Mouse (Mus musculus): ENCODE data around the gene Ebf1.
"Not testable (repeated sequence)": the region's sequence is repeated elsewhere in the genome, so short reads cannot be mapped to it uniquely, and the experiment has no call there.

The Ebf1 gene

DNA sequence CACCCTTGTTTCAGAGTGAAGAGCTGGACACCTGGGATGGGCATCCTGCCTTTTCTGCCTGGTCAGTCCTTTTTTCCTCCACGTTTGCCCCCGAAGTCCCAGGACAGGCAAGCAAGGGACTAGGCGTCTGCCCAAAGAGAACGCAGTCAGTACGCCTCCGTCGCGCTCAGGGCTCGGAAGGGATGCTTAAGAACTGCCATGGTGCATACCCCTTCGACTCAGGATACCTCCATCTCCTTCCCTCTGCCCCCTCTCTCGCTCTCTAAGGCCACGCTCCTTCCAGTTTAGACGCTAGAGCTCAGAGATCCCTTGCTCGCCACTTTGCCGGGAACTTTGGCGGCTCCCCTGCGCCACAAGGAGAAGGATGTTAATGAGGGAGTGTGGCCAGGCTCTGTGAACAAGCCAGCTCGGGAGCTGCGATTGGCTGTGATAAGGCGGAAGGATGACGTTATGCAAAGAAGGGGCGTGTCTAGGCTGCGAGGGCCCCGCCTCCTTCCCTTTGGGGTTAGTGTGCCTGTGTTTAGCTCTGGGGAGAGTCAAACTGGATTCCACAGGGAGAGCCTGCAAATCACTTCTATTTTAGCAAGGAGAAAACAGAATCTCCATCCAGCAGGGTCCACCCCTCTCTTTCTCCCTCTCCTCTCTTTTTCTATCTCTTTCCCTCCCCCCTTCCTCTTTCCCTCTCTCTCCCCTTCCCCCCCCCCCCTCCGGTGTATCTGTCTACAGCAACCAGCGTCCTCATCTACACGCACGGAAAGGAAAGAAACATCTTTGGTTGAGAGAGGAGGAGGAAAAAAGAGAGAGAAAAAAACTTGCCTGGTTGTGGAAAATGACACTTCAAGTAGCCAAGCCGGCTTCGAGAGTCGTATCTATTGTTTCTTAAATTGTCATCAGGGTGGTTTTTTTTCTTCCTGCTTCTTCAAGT lies at the start of gene Ebf1:
Gene Ebf1, plus strand, starts transcription at position 530 of the 925 bp plus-strand sequence.
- DNase-seq (ENCODE audit: low spot score in 2 of 2), result peak; percentile 62 to 68

GRCm38 (mm10) chr11:44570336-44570735 lies 46.8 kb upstream of the Ebf1 start:
- DNase-seq (ENCODE audit: low spot score in 2 of 2), result not testable (repeated sequence)

GRCm38 (mm10) chr11:44572781-44573180 lies 44.3 kb upstream of the Ebf1 start:
- no peak for DNase-seq (ENCODE audit: low spot score in 2 of 2)

- DNase-seq (ENCODE audit: low spot score in 2 of 2), result no peak
Measured at GRCm38 (mm10) chr11:44573396-44573795, 43.7 kb upstream of the Ebf1 start.

GRCm38 (mm10) chr11:44574391-44574790 lies 42.7 kb upstream of the Ebf1 start:
- DNase-seq (ENCODE audit: low spot score in 2 of 2), result no peak

- no peak for DNase-seq (ENCODE audit: low spot score in 2 of 2)
Measured at GRCm38 (mm10) chr11:44574820-44575219, 42.3 kb upstream of the Ebf1 start.

GRCm38 (mm10) chr11:44577911-44578310 lies 39.2 kb upstream of the Ebf1 start:
- DNase-seq (ENCODE audit: low spot score in 2 of 2), result no peak

GRCm38 (mm10) chr11:44581277-44581683 lies 35.8 kb upstream of the Ebf1 start:
- DNase-seq (ENCODE audit: low spot score in 2 of 2), result no peak

GRCm38 (mm10) chr11:44586047-44586696 lies 30.9 kb upstream of the Ebf1 start:
- DNase-seq (ENCODE audit: low spot score in 2 of 2), result peak in 1 of 2 experiments; percentile 63

DNA sequence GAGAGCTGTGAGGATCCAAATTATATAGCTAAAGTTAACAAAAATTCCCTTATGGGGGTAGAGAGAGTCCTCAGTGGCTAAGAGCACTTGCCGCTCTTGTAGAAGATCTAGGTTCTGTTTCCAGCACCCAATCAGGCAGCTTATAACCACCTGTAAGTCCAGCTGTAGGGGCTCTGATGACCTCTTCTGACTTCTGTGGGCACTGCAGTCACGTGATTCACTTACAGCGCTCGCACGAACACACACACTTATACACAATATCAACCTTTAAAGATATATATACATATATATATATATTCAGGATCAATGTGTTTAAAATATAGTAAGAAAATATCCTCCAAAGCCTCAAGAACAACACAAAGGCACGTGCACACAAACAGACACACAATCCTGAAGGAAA lies 24.1 kb upstream of the Ebf1 start:
- DNase-seq (ENCODE audit: low spot score in 2 of 2), result no peak

- no peak for DNase-seq (ENCODE audit: low spot score in 2 of 2)
Measured at GRCm38 (mm10) chr11:44594768-44595167, 22.3 kb upstream of the Ebf1 start.

GRCm38 (mm10) chr11:44606881-44607280 lies 10.2 kb upstream of the Ebf1 start:
- no peak for DNase-seq (ENCODE audit: low spot score in 2 of 2)

DNA sequence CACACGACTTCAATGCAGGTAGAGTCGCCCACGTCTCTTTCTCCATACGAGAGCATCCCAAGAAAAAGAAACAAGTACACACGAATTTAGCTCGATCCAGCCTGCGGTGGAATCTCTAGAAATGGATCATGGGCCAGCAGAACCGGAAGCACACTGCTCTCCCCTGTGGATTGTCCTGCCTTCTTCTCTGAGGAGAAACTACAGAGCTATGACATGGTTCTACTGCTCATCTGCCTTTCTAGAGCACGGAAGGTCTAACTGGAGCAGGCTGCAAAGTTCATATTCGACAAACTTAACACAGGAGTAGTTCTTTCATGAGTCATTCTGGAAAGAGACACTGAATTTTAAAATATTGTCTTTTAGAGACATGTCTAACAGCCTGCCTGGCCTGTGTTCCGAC lies 8.5 kb upstream of the Ebf1 start:
- no peak for DNase-seq (ENCODE audit: low spot score in 2 of 2)

GRCm38 (mm10) chr11:44610971-44611781 lies 5.9 kb upstream of the Ebf1 start:
- DNase-seq (ENCODE audit: low spot score in 2 of 2), result peak; percentile 43 to 86

- DNase-seq (ENCODE audit: low spot score in 2 of 2), result no peak
Measured at GRCm38 (mm10) chr11:44612156-44612555, 5.0 kb upstream of the Ebf1 start.

DNA sequence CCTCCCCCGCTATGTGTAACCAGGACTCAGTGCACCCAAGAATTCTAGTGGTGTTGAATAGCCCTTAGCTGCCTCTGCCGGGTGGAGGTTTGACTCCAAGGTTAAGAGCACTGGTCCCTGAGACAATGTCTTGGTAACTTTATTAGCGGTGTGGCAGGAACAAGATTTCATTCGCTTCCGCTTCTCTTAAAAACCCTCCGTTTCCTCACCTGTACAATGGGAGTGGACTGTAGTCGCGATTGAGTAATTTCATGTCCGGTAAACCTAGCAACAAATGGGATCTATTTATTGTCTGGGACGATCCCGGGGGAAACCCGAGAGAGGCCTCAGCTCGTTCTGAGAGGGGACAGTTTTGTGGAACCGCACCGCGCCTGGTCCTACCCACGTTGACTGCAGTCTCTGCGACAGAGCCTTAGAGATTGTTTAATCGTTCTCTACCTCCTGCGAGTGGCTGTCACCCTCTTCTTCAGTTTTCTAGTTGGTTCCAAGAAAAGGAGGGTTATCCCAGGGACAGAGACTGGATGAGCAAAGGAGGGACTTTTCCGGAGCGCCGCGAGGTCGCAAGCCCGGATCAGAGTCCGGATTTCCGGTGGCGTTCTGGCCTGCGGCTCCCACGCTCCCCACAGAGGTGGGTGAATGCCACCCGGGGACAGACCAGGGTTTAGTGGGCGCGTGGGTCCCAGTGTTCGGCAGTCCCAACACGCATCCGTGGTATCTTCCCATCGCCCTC lies 4.3 kb upstream of the Ebf1 start:
- no peak for DNase-seq (ENCODE audit: low spot score in 2 of 2)

- DNase-seq (ENCODE audit: low spot score in 2 of 2), result no peak
Measured at GRCm38 (mm10) chr11:44613411-44614180, 3.5 kb upstream of the Ebf1 start.

DNA sequence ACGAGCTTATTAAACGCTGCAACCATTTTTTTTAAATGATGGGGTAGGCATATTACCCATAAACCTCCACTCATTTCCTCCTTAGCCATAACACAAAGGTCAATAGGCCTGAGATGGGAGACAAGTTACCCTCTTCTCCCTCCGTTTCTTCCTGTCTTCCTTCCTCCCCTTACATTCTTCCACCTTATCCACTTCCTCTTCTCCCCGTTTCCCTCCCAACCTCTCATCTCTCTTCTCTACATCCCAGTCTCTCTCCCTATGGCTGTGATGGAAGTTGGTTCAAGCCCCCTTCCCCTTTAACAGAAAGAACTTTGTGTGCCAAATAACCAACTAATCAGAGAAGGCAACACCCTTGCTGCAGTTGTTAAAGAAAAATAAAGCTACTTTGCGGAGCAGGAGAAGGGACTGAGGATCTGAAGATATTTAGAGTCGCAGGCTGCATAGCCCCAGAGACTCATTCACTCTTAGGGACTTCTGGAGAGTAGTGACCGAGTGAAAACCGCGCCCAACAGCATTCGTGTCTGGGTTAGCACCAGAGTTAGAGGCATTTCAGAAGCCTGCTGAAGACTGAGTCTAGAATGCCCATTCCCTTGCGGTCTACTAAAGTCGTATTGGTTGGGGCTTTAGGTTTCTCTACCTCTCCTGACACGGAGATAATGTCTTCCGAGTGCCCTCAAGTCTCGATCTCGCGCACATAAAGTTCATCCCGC lies 884 bp upstream of the Ebf1 start:
- DNase-seq (ENCODE audit: low spot score in 2 of 2), result no peak

- peak in 1 of 2 experiments; percentile 40 for DNase-seq (ENCODE audit: low spot score in 2 of 2)
Measured at GRCm38 (mm10) chr11:44617734-44618586, 843 bp downstream of the Ebf1 start.
